Mouse (Mus musculus) liver, embryonic 14.5 days (tissue): Measurements from ENCODE around the gene Gstp3. TPM values are rescaled to one million over a fixed set of nuclear protein-coding genes. Genes with fewer than 3 reads are reported as not detected.
"Not testable (repeated sequence)": the region's sequence is repeated elsewhere in the genome, so short reads cannot be mapped to it uniquely, and the experiment has no call there.

Experiments
- ATAC-seq: fragments of 200-750 bp; cut with Nextera tagmentation; 2 replicates; pipeline ENCODE4 v1.8.0; 2017; ENCODE audit warnings: moderate number of reproducible peaks, mild to moderate bottlenecking, moderate library complexity; ENCODE audit not compliant: insufficient read depth
- DNase-seq, 3 experiments: peaks; one replicate each; pipeline ENCODE4 v3.0.0-alpha.2; 2012 to 2013; ENCODE audit warnings: low read depth in 3 of 3, low spot score in 3 of 3
- H3K27ac ChIP-seq: fragments of 300-500 bp; sonication (generic); 2 replicates; pipeline ENCODE4 v1.5.1; 2014; ENCODE audit warnings: moderate library complexity, mild to moderate bottlenecking, control low read depth, inconsistent platforms
- H3K27me3 ChIP-seq: fragments of 300-500 bp; sonication (generic); 2 replicates; pipeline ENCODE4 v1.6.1; 2014; ENCODE audit warnings: mild to moderate bottlenecking, low read length, moderate library complexity; ENCODE audit not compliant: control insufficient read depth, insufficient read depth
- H3K36me3 ChIP-seq: fragments of 300-500 bp; sonication (generic); replicated peaks from 2 replicates; pipeline ENCODE4 v1.6.1; 2014; ENCODE audit warnings: low read depth; ENCODE audit not compliant: control insufficient read depth, insufficient read depth
- H3K4me1 ChIP-seq, 2 experiments: fragments of 200-500 bp in 1 of 2; fragments of 300-500 bp in 1 of 2; sonication (generic) in 1 of 2; replicated peaks; 2 replicates each; pipeline ENCODE4 v1.6.1; 2012 to 2014; ENCODE audit warnings: antibody characterized with exemption in 1 of 2, inconsistent platforms in 1 of 2, low read length in 1 of 2; ENCODE audit not compliant: control insufficient read depth in 2 of 2, insufficient read depth in 2 of 2
- H3K4me2 ChIP-seq: fragments of 300-500 bp; sonication (generic); 2 replicates; pipeline ENCODE4 v1.6.1; 2014; ENCODE audit warnings: low read depth, mild to moderate bottlenecking, control low read depth, moderate library complexity
- H3K4me3 ChIP-seq, 2 experiments: fragments of 200-500 bp in 1 of 2; fragments of 300-500 bp in 1 of 2; sonication (generic) in 1 of 2; 2 replicates each; pipeline ENCODE4 v1.5.1; 2012 to 2014; ENCODE audit warnings: low read depth in 2 of 2, low read length in 2 of 2, mild to moderate bottlenecking in 2 of 2, control low read depth in 1 of 2, inconsistent platforms in 1 of 2, moderate library complexity in 1 of 2; ENCODE audit not compliant: insufficient read depth in 1 of 2
- H3K9ac ChIP-seq: fragments of 300-500 bp; sonication (generic); replicated peaks from 2 replicates; pipeline ENCODE4 v1.6.1; 2014; ENCODE audit warnings: mild to moderate bottlenecking, control low read depth, moderate library complexity
- H3K9me3 ChIP-seq: fragments of 300-500 bp; sonication (generic); 2 replicates; pipeline ENCODE4 v1.6.1; 2016; ENCODE audit warnings: low read length, mixed read lengths; ENCODE audit not compliant: control insufficient read depth
- CTCF ChIP-seq: IDR thresholded peaks from 2 replicates; pipeline ENCODE4 v1.5.1; 2016; ENCODE audit warnings: antibody characterized with exemption, low read depth, control low read depth
- EP300 ChIP-seq: IDR thresholded peaks from 2 replicates; pipeline ENCODE4 v1.6.1; 2016; ENCODE audit warnings: antibody characterized with exemption, low read depth
- WGBS: fragments of 180-500 bp; shearing (Covaris S2); extraction: QIAGEN DNeasy Blood & Tissue Kit; methylation state at CpG from one replicate; pipeline ENCODE4 v1.1.7; 2014; ENCODE audit not compliant: insufficient replicate concordance; 5-methylcytosine and 5-hydroxymethylcytosine counted together
- polyA plus RNA-seq, 2 experiments: library from polyadenylated mRNA; depleted of rRNA in 1 of 2; stranded (reverse) in 1 of 2; unstranded in 1 of 2; fragments of >200 nt; fragmentation: Nextera tagmentation in 1 of 2; extraction: Ambion mirVana in 1 of 2; gene quantifications; 2 replicates each; pipeline versions ENCODE4 v1.2.1 to v1.2.3; 2012 to 2014

Gstp3 gene
- polyA plus RNA-seq, 2 experiments = 69.6 to 78.5 TPM

GRCm38 (mm10) chr19:4037788-4038232 lies 21.6 kb downstream of the Gstp3 start, which contains the start of gene Gstp1:
Gstp1 (minus strand) TSS chr19:4037985.
- Histone ChIP-seq H3K36me3 (no peaks in the 10 kb centered on the region; the same call in 1 of the 2 replicates), H3K27me3 (no peaks in the 10 kb centered on the region), H3K4me2 (peak within 1 kb of the TSS; percentile 64), H3K4me1 (peaks cover 3 to 23% of the 10 kb centered on the region in 2 experiments; a peak in 2 of 4 replicates), H3K4me3 (peak within 1 kb of the TSS; percentile 62 to 81), H3K27ac (peak within 1 kb of the TSS; percentile 10), H3K9me3 (no peaks in the 10 kb centered on the region), H3K9ac (peak within 1 kb of the TSS; percentile 68)
- DNase-seq (peak; percentile 68 to 71 (median 69)), ATAC-seq (peak; percentile 80)
- WGBS = 0% methylated on average over 26 of the region's 26 CpGs
- TF ChIP-seq CTCF = peak; percentile 59
- TF ChIP-seq EP300 = no peak

GRCm38 (mm10) chr19:4037154-4037787 lies 22.1 kb downstream of the Gstp3 start:
- H3K9ac ChIP-seq = peak overlapping the region; percentile 68
- peak overlapping the region; percentile 64 for H3K4me2 ChIP-seq
- not testable (repeated sequence) for H3K27ac ChIP-seq, H3K36me3 ChIP-seq, H3K27me3 ChIP-seq, H3K9me3 ChIP-seq, ATAC-seq, DNase-seq
- WGBS = 24% methylated on average over 7 of the region's 8 CpGs
- H3K4me1 ChIP-seq = peaks cover 3 to 25% of the 10 kb centered on the region in 2 experiments; a peak in 2 of 4 replicates
- peak overlapping the region; percentile 62 to 81 for H3K4me3 ChIP-seq

GRCm38 (mm10) chr19:4036327-4037045 lies 22.9 kb downstream of the Gstp3 start:
- peak overlapping the region; percentile 14 to 28; a peak in 2 of 4 replicates for H3K4me3 ChIP-seq
- H3K27ac ChIP-seq = no peak overlapping the region
- peaks cover 3 to 25% of the 10 kb centered on the region in 2 experiments; a peak in 2 of 4 replicates for H3K4me1 ChIP-seq
- ATAC-seq = no peak
- no peaks in the 10 kb centered on the region for H3K27me3 ChIP-seq
- H3K9me3 ChIP-seq = no peaks in the 10 kb centered on the region
- no peak overlapping the region for H3K9ac ChIP-seq
- 55% methylated on average over 12 of the region's 12 CpGs for WGBS
- DNase-seq = no peak
- H3K4me2 ChIP-seq = peak overlapping the region; percentile 54
- TF ChIP-seq CTCF (no peak), EP300 (no peak)
- no peaks in the 10 kb centered on the region; the same call in 1 of the 2 replicates for H3K36me3 ChIP-seq

- no peak overlapping the region for H3K27ac ChIP-seq
- H3K4me2 ChIP-seq = no peak overlapping the region
- peaks cover 3 to 22% of the 10 kb centered on the region in 2 experiments; a peak in 2 of 4 replicates for H3K4me1 ChIP-seq
- ATAC-seq (no peak), DNase-seq (no peak)
- no peak overlapping the region for H3K4me3 ChIP-seq
- TF ChIP-seq EP300 = no peak
- no peak for TF ChIP-seq CTCF
- H3K9me3 ChIP-seq = no peaks in the 10 kb centered on the region
- H3K27me3 ChIP-seq = no peaks in the 10 kb centered on the region
- 55% methylated on average over 5 of the region's 5 CpGs for WGBS
- H3K9ac ChIP-seq = no peak overlapping the region
- no peaks in the 10 kb centered on the region; the same call in 1 of the 2 replicates for H3K36me3 ChIP-seq
These were observed 25.6 kb downstream of the Gstp3 start for GRCm38 (mm10) chr19:4033742-4034141.

- no peaks in the 10 kb centered on the region for H3K9me3 ChIP-seq
These were observed 26.1 kb downstream of the Gstp3 start for GRCm38 (mm10) chr19:4033298-4033697.

More at GRCm38 (mm10) chr19:4033298-4033697, 26.1 kb downstream of the Gstp3 start:
- no peaks in the 10 kb centered on the region; the same call in 1 of the 2 replicates for H3K36me3 ChIP-seq
- DNase-seq = no peak
- H3K9ac ChIP-seq = no peak overlapping the region
- peaks cover 2 to 22% of the 10 kb centered on the region in 2 experiments; a peak in 2 of 4 replicates for H3K4me1 ChIP-seq
- WGBS = 51% methylated on average over 3 of the region's 3 CpGs
- H3K27ac ChIP-seq = no peak overlapping the region
- no peak for ATAC-seq
- no peaks in the 10 kb centered on the region for H3K27me3 ChIP-seq
- no peak overlapping the region for H3K4me2 ChIP-seq
- TF ChIP-seq CTCF = no peak
- no peak overlapping the region for H3K4me3 ChIP-seq
